Comparison of ENCODE assay signal across 15 mouse cellular contexts in genomic region chr13:47413261-47413660, GRCm38 (mm10).
A peak's percentile ranks its signal among the peaks of the same experiment; 100 is the strongest.
DNase-seq lines count a peak whose midpoint lies in the region; ATAC-seq lines count a peak whose summit lies in the region.
"Had no signal": no experiment of that assay in that cellular context is flagged by ENCODE, and none has a peak within 500 bp of the region (broad histone marks: within the 10 kb centered on the region; RNA-seq: fewer than 3 reads in every experiment).

No protein-coding gene starts in this region.

- peak; percentile 29 for DNase-seq in right cerebral cortex, adult 18-20 months
- DNase-seq in right cerebral cortex, postnatal 14 days: no peak
- DNase-seq in frontal cortex, postnatal 36 days (ENCODE audit: low spot score in 2 of 2): peak; percentile 10 to 66
- DNase-seq in left cerebral cortex, adult 9 months (ENCODE audit: low spot score in 2 of 2): peak; percentile 4 to 47
- no peak for DNase-seq in adrenal gland, postnatal 14 days
- no peak for DNase-seq in embryo, embryonic 10 days (ENCODE audit: low spot score)
- DNase-seq: gastrocnemius, postnatal 14 days; heart, postnatal 36 days; kidney, adult 18-20 months; kidney, postnatal 14 days; liver, embryonic 13.5 days; spleen, adult 18-20 months; thymus, postnatal 25 days had no signal

- no peak for ATAC-seq in megakaryocyte, adult 5-6 weeks (ENCODE audit: poor library complexity, severe bottlenecking)
- ATAC-seq: hindbrain, embryonic 16.5 days had no signal

Comparison
In these comparisons a context has a peak if more than half of its experiments do, and no peak if none do; other contexts are left out.
1. DNase-seq: peak in right cerebral cortex, adult 18-20 months (single experiment), frontal cortex, postnatal 36 days (2 of 2) and left cerebral cortex, adult 9 months (2 of 2); none in right cerebral cortex, postnatal 14 days (single experiment), adrenal gland, postnatal 14 days (single experiment) and embryo, embryonic 10 days (single experiment).